Mouse (Mus musculus) limb, embryonic 14.5 days (tissue): Measurements from ENCODE around the gene Tnf. TPM values are rescaled to one million over a fixed set of nuclear protein-coding genes. Genes with fewer than 3 reads are reported as not detected.
A peak's percentile ranks its signal among the peaks of the same experiment; 100 is the strongest.

Experiments
- ATAC-seq: fragments of 200-750 bp; cut with Nextera tagmentation; 2 replicates; pipeline ENCODE4 v1.8.0; 2017; ENCODE audit warnings: low read depth, moderate number of reproducible peaks, moderate TSS enrichment; ENCODE audit not compliant: low FRiP score
- DNase-seq: peaks from one replicate; pipeline ENCODE4 v3.0.0-alpha.2; 2015; ENCODE audit warnings: low spot score
- H3K27ac ChIP-seq: fragments of 300-500 bp; sonication (generic); replicated peaks from 2 replicates; pipeline ENCODE4 v1.5.1; 2014; ENCODE audit warnings: low read depth, mild to moderate bottlenecking, low read length, moderate library complexity, mixed read lengths
- H3K27me3 ChIP-seq: fragments of 300-500 bp; sonication (generic); 2 replicates; pipeline ENCODE4 v1.6.1; 2014; ENCODE audit warnings: low read length, mixed read lengths; ENCODE audit not compliant: control insufficient read depth, insufficient read depth
- H3K36me3 ChIP-seq: fragments of 300-500 bp; sonication (generic); 2 replicates; pipeline ENCODE4 v1.6.1; 2014; ENCODE audit warnings: mild to moderate bottlenecking, low read length, moderate library complexity, mixed read lengths; ENCODE audit not compliant: control insufficient read depth, insufficient read depth
- H3K4me1 ChIP-seq: fragments of 300-500 bp; sonication (generic); 2 replicates; pipeline ENCODE4 v1.6.1; 2014; ENCODE audit warnings: antibody characterized with exemption, low read length, mixed read lengths; ENCODE audit not compliant: control insufficient read depth, insufficient read depth
- H3K4me2 ChIP-seq: fragments of 300-500 bp; sonication (generic); replicated peaks from 2 replicates; pipeline ENCODE4 v1.6.1; 2014; ENCODE audit warnings: low read depth, mild to moderate bottlenecking, low read length, moderate library complexity; ENCODE audit not compliant: severe bottlenecking
- H3K4me3 ChIP-seq: fragments of 300-500 bp; sonication (generic); replicated peaks from 2 replicates; pipeline ENCODE4 v1.5.1; 2014; ENCODE audit warnings: low read length
- H3K9ac ChIP-seq: fragments of 300-500 bp; sonication (generic); 2 replicates; pipeline ENCODE4 v1.6.1; 2014; ENCODE audit warnings: mild to moderate bottlenecking, low read depth, low read length, moderate library complexity; ENCODE audit not compliant: severe bottlenecking
- H3K9me3 ChIP-seq: fragments of 300-500 bp; sonication (generic); 2 replicates; pipeline ENCODE4 v1.6.1; 2016; ENCODE audit warnings: low read length; ENCODE audit not compliant: control insufficient read depth
- POLR2A ChIP-seq: fragments of 200-500 bp; IDR thresholded peaks from 2 replicates; pipeline ENCODE4 v1.8.0; 2012; ENCODE audit warnings: inconsistent platforms, mild to moderate bottlenecking, moderate library complexity, borderline replicate concordance; ENCODE audit not compliant: insufficient read depth, insufficient read length; ENCODE audit errors: extremely low read depth
- WGBS: fragments of 180-500 bp; shearing (Covaris S2); extraction: QIAGEN DNeasy Blood & Tissue Kit; methylation state at CpG from one replicate; pipeline ENCODE4 v1.1.7; 2014; 5-methylcytosine and 5-hydroxymethylcytosine counted together
- polyA plus RNA-seq, 2 experiments: library from polyadenylated mRNA; depleted of rRNA in 1 of 2; stranded (reverse) in 1 of 2; unstranded in 1 of 2; fragments of >200 nt; fragmentation: Nextera tagmentation in 1 of 2; extraction: Ambion mirVana in 1 of 2; gene quantifications; 2 replicates each; pipeline versions ENCODE4 v1.2.1 to v1.2.3; 2012 to 2014

Tnf gene
- polyA plus RNA-seq, 2 experiments = 0.73 to 1.1 TPM

DNA sequence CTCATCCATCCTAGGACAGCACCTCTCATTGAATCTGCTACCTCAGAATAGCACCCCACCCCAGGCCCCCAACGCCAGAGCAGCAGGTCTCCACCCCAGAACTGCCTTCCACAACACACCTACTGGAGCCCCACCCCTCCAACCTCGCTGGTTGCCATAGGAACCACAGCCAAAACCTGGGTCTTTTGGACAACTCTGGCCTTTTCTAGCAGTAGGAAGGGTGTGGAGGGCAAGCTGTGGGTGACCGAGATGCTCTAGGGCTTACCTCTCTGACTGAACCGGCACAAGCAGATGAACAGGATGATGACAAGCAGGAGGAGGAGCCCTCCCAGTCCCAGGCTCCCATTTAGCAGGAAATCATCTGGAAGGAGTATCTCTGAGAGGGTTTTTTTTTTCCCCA is 15.1 kb downstream of the Tnf start:
- H3K36me3 ChIP-seq = no peaks in the 10 kb centered on the region
- peak overlapping the region; percentile 82 for H3K27ac ChIP-seq
- WGBS = 0% methylated on average over 4 of the region's 4 CpGs
- no peaks in the 10 kb centered on the region for H3K27me3 ChIP-seq
- H3K4me3 ChIP-seq = peak overlapping the region; percentile 41
- H3K4me2 ChIP-seq = peak overlapping the region; percentile 56
- peak overlapping the region; percentile 48 for H3K9ac ChIP-seq
- DNase-seq (peak; percentile 40), ATAC-seq (peak; percentile 61)
- peaks cover 8% of the 10 kb centered on the region for H3K4me1 ChIP-seq
- no peak for TF ChIP-seq POLR2A
- H3K9me3 ChIP-seq = no peaks in the 10 kb centered on the region

DNA sequence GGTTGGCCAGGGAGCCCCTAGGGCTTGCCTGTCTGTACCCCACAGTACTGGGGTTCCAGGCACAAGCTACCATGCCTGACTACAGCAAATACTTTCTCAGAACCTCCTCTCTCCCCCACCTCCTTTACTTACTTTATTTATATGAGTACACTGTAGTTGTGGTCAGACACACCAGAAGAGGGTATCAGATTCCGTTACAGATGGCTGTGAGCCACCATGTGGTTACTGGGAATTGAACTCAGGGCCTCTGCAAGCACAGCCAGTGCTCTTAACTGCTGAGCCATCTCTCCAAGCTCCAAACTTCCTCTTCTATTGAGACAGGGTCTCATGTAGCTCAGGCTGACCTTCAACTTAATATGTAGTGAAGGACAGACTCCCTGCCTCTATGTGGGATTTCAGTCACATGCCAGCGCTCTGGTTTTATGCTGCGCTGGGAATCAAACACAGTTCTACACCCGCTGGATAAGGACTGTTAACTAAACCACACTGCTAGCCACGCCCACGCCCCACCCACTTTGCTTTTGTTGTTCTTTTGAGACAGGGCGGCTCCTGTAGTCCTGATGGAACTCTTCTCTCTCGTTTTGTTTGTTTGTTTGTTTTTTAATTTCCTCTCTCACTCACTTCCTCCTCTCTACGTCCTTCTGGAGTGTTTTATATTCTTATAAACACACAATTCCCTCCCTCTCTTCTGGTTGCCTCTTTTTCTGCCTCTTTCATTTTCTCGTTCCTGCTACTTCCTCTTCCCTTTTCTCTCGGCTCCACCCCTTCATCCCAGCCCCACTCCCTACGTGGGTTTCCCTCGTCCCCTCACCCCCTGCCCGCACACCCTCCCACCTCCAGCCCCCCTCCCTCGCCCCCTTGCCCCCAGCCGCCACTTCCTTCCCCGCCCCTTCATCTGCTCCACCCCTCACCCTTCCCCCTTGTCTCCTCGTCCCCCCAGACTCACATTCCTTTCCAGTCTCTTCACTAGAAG is 15.9 kb downstream of the Tnf start:
- DNase-seq (peak; percentile 83), ATAC-seq (peak; percentile 84)
- peak overlapping the region; percentile 82 for H3K27ac ChIP-seq
- H3K4me2 ChIP-seq = peak overlapping the region; percentile 56
- TF ChIP-seq POLR2A = no peak
- H3K9ac ChIP-seq = peak overlapping the region; percentile 48
- H3K4me1 ChIP-seq = peaks cover 8% of the 10 kb centered on the region
- no peaks in the 10 kb centered on the region for H3K27me3 ChIP-seq
- 3% methylated on average over 18 of the region's 18 CpGs for WGBS
- no peaks in the 10 kb centered on the region for H3K36me3 ChIP-seq
- peak overlapping the region; percentile 41 for H3K4me3 ChIP-seq
- H3K9me3 ChIP-seq = no peaks in the 10 kb centered on the region

DNA sequence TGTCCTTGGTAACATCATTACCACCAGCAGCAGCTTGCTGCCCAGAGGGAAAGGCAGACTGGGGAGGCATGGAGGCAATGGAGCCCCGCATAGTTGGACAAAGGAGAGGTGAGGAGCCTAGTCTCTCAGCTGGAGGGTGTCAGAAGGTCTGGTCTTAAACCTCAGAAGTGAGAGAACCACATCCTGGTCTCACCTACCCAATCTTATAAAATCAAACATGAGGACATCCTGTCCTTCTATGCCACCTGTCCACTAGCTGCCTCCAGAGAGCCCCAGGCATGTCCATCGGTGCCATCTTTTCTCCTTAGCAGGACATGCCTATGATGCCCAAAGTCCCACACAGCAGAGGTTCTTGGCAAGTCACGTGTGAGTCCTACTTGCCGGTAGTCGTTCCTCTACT is 21.7 kb downstream of the Tnf start:
- no peak for DNase-seq
- Histone ChIP-seq H3K27me3 (no peaks in the 10 kb centered on the region), H3K9me3 (no peaks in the 10 kb centered on the region), H3K27ac (no peak overlapping the region), H3K9ac (no peak overlapping the region), H3K4me1 (no peaks in the 10 kb centered on the region), H3K4me3 (no peak overlapping the region), H3K4me2 (no peak overlapping the region), H3K36me3 (no peaks in the 10 kb centered on the region)
- ATAC-seq = no peak
- 88% methylated on average over 5 of the region's 5 CpGs for WGBS
- TF ChIP-seq POLR2A = no peak

DNA sequence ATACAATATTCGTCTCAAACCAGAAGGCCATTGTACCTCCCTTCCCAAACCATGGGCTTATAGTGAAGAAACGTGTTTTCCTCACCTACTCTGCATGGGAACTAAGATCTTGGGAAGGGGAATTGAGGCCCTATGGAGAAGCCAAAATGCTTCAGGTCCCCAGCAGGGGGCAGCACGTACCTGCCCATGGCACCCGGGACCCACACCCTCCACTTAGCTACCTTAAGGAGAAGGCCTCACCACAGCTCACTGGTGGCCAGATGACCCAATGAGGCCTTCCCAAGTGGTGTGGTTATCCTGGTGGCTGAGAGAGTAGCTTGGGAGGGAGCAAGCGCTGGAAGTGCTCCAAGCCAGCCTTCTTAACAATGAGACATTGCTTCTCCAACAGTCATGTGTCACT is 23.3 kb downstream of the Tnf start:
- 9% methylated on average over 5 of the region's 5 CpGs for WGBS
- no peak overlapping the region for H3K27ac ChIP-seq

DNA sequence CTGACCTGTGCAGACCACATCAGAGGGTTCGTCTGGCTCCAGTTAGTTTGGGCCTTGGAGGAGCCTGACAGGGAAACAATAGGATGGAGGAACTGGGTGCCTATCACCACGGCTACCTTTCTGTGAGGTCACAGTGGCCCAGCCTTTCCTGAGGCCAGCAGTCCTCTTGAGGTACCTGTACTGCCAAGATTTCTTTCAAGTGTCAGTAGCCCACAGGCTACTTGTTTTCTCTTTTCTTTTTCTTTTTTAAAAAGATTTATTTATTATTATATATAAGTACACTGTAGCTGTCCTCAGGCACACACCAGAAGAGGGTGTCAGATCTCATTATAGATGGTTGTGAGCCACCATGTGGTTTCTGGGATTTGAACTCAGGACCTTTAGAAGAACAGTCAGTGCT is 25.8 kb downstream of the Tnf start, which contains the start of gene Aif1:
Aif1 (minus strand) TSS at position 101 of the 400 bp plus-strand sequence.
- Histone ChIP-seq H3K27me3 (no peaks in the 10 kb centered on the region), H3K4me2 (no peak within 1 kb of the TSS), H3K27ac (no peak within 1 kb of the TSS), H3K9me3 (no peaks in the 10 kb centered on the region), H3K4me1 (0 out of 2 replicates have a peak, but pooled peaks cover 3% of the 10 kb centered on the region), H3K4me3 (no peak within 1 kb of the TSS), H3K9ac (no peak within 1 kb of the TSS), H3K36me3 (no peaks in the 10 kb centered on the region)
- ATAC-seq (no peak), DNase-seq (no peak)
- WGBS = 64% methylated on average over 2 of the region's 2 CpGs
- no peak for TF ChIP-seq POLR2A

More for the DNA sequence above, 23.3 kb downstream of the Tnf start:
- DNase-seq (peak; percentile 79), ATAC-seq (peak; percentile 67; the same call in 1 of the 2 replicates)
- no peaks in the 10 kb centered on the region for H3K9me3 ChIP-seq
- no peak for TF ChIP-seq POLR2A
- no peak overlapping the region for H3K9ac ChIP-seq
- H3K36me3 ChIP-seq = no peaks in the 10 kb centered on the region
- H3K4me2 ChIP-seq = no peak overlapping the region
- 0 out of 2 replicates have a peak, but pooled peaks cover 3% of the 10 kb centered on the region for H3K4me1 ChIP-seq
- H3K4me3 ChIP-seq = no peak overlapping the region
- H3K27me3 ChIP-seq = no peaks in the 10 kb centered on the region
